Mouse (Mus musculus): Measurements from ENCODE around the gene Itln1.
"Not testable (repeated sequence)": the region's sequence is repeated elsewhere in the genome, so short reads cannot be mapped to it uniquely, and the experiment has no call there.

Itln1 gene

GRCm38 (mm10) chr1:171478968-171479367 lies 56.1 kb downstream of the Itln1 start:
- TF ChIP-seq CTCF (conservative IDR thresholded peaks at IDR 0.05; ENCODE audit: low read length) (peak; percentile 66), POU5F1 (IDR thresholded peaks at IDR 0.05; ENCODE audit: borderline replicate concordance, low read length) (no peak)

GRCm38 (mm10) chr1:171477758-171478545 lies 57.1 kb downstream of the Itln1 start:
- Histone ChIP-seq H3K9me3 (ENCODE audit: low read length) (no peaks in the 10 kb centered on the region), H3K36me3 (ENCODE audit: insufficient read depth, low read length) (no peaks in the 10 kb centered on the region), H3K4me1 (replicated peaks; ENCODE audit: low read depth, low read length) (peaks cover 35% of the 10 kb centered on the region), H3K4me3 (replicated peaks; ENCODE audit: low read length) (peak overlapping the region; percentile 76), H3K27me3 (ENCODE audit: insufficient read depth, low read length) (no peaks in the 10 kb centered on the region)
- TF ChIP-seq POU5F1 (IDR thresholded peaks at IDR 0.05; ENCODE audit: borderline replicate concordance, low read length) (no peak), CTCF (conservative IDR thresholded peaks at IDR 0.05; ENCODE audit: low read length) (no peak), NANOG (IDR thresholded peaks at IDR 0.05; ENCODE audit: borderline replicate concordance, low read length) (no peak)

More at GRCm38 (mm10) chr1:171478968-171479367, 56.1 kb downstream of the Itln1 start:
- Histone ChIP-seq H3K4me3 (replicated peaks; ENCODE audit: low read length) (no peak overlapping the region), H3K27me3 (ENCODE audit: insufficient read depth, low read length) (no peaks in the 10 kb centered on the region), H3K4me1 (replicated peaks; ENCODE audit: low read depth, low read length) (peaks cover 31% of the 10 kb centered on the region), H3K9me3 (ENCODE audit: low read length) (no peaks in the 10 kb centered on the region), H3K36me3 (ENCODE audit: insufficient read depth, low read length) (no peaks in the 10 kb centered on the region)

- no peaks in the 10 kb centered on the region for H3K27me3 ChIP-seq (ENCODE audit: insufficient read depth, low read length)
- H3K9me3 ChIP-seq (ENCODE audit: low read length), result no peaks in the 10 kb centered on the region
- TF ChIP-seq POU5F1 (IDR thresholded peaks at IDR 0.05; ENCODE audit: borderline replicate concordance, low read length), result no peak
- peak; percentile 74 for TF ChIP-seq NANOG (IDR thresholded peaks at IDR 0.05; ENCODE audit: borderline replicate concordance, low read length)
- no peak for TF ChIP-seq CTCF (conservative IDR thresholded peaks at IDR 0.05; ENCODE audit: low read length)
Measured at GRCm38 (mm10) chr1:171477123-171477522, 58.0 kb downstream of the Itln1 start.

DNA sequence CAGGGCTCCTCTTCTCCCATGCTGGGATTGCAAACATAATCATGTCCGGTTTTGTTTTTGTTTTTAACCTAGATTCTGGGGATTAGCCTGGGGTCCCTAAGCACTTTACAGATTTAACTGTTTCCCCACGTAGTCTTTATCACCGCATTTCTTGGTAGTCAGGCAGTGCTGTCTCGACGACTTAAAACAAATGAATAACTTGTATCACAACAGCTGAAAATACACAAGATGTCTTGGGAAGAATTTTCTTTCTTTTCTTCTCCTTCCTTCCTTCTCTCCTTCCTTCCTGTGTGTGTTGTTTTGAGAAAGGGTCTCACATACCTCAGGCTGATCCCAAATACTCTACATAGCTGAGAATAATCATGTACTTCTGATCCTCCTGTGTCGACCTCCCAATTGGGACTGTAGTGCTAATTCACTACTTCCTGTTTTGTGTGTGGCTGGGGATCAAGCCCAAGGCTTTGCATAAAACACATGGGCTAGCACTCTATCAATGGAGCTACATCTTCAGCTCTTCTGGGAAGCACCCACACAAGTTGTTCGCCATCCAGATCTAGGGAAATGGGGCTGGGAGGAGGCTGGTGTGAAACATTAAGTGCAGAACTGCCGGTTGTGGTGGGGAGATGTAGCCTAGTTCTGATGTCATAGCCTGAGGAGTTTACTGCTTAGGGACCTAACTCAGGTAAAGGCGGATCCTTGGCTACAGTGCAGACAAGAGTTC lies 61.0 kb downstream of the Itln1 start:
- peaks cover 62% of the 10 kb centered on the region for H3K4me1 ChIP-seq (replicated peaks; ENCODE audit: low read depth, low read length)
- TF ChIP-seq POU5F1 (IDR thresholded peaks at IDR 0.05; ENCODE audit: borderline replicate concordance, low read length) (no peak), CTCF (conservative IDR thresholded peaks at IDR 0.05; ENCODE audit: low read length) (no peak), NANOG (IDR thresholded peaks at IDR 0.05; ENCODE audit: borderline replicate concordance, low read length) (no peak)
- no peaks in the 10 kb centered on the region for H3K36me3 ChIP-seq (ENCODE audit: insufficient read depth, low read length)
- H3K9me3 ChIP-seq (ENCODE audit: low read length), result no peaks in the 10 kb centered on the region
- H3K4me3 ChIP-seq (replicated peaks; ENCODE audit: low read length), result no peak overlapping the region
- H3K27me3 ChIP-seq (ENCODE audit: insufficient read depth, low read length), result no peaks in the 10 kb centered on the region

More at GRCm38 (mm10) chr1:171477123-171477522, 58.0 kb downstream of the Itln1 start:
- H3K4me1 ChIP-seq (replicated peaks; ENCODE audit: low read depth, low read length), result peaks cover 39% of the 10 kb centered on the region
- H3K36me3 ChIP-seq (ENCODE audit: insufficient read depth, low read length), result no peaks in the 10 kb centered on the region
- no peak overlapping the region for H3K4me3 ChIP-seq (replicated peaks; ENCODE audit: low read length)

DNA sequence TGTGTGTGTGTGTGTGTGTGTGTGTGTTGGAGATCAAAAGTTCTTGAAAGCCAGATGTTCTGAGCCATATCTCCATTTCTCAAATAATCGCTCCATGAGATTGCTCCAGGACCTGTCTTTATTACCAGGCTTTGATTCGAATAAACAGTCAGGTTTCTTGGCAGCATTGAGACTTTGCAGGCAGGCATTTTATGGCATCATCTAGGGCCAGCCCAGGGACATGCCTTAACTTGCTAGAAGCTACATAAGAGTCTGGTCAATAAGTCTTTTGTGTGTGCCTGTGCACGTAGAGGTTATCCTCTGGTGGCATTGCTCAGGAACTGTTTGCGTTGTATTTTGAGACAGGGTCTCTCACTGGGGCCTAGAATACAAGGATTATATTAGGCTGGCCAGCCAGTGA lies 61.6 kb downstream of the Itln1 start:
- peaks cover 59% of the 10 kb centered on the region for H3K4me1 ChIP-seq (replicated peaks; ENCODE audit: low read depth, low read length)
- H3K27me3 ChIP-seq (ENCODE audit: insufficient read depth, low read length), result no peaks in the 10 kb centered on the region
- no peak for TF ChIP-seq CTCF (conservative IDR thresholded peaks at IDR 0.05; ENCODE audit: low read length)
- TF ChIP-seq NANOG (IDR thresholded peaks at IDR 0.05; ENCODE audit: borderline replicate concordance, low read length), result no peak
- no peak for TF ChIP-seq POU5F1 (IDR thresholded peaks at IDR 0.05; ENCODE audit: borderline replicate concordance, low read length)
- H3K36me3 ChIP-seq (ENCODE audit: insufficient read depth, low read length), result no peaks in the 10 kb centered on the region
- no peak overlapping the region for H3K4me3 ChIP-seq (replicated peaks; ENCODE audit: low read length)
- no peaks in the 10 kb centered on the region for H3K9me3 ChIP-seq (ENCODE audit: low read length)

DNA sequence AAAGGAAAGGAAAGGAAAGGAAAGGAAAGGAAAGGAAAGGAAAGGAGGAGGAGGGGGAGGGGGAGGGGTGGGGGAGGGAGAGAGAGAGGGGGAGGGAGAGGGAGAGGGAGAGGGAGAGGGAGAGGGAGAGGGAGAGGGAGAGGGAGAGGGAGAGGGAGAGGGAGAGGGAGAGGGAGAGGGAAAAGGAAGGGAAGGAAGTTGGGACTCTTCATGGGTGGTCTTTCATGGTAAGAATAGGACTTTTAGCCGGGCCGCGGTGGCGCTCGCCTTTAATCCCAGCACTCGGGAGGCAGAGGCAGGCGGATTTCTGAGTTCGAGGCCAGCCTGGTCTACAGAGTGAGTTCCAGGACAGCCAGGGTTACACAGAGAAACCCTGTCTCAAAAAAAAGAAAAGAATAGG lies 63.2 kb downstream of the Itln1 start:
- H3K27me3 ChIP-seq (ENCODE audit: insufficient read depth, low read length); H3K4me3 ChIP-seq (replicated peaks; ENCODE audit: low read length); H3K9me3 ChIP-seq (ENCODE audit: low read length); H3K36me3 ChIP-seq (ENCODE audit: insufficient read depth, low read length): not testable (repeated sequence)
- H3K4me1 ChIP-seq (replicated peaks; ENCODE audit: low read depth, low read length), result peaks cover 50% of the 10 kb centered on the region

GRCm38 (mm10) chr1:171471452-171471851 lies 63.6 kb downstream of the Itln1 start:
- TF ChIP-seq POU5F1 (IDR thresholded peaks at IDR 0.05; ENCODE audit: borderline replicate concordance, low read length) (peak; percentile 65; the same call in 1 of the 2 replicates), NANOG (IDR thresholded peaks at IDR 0.05; ENCODE audit: borderline replicate concordance, low read length) (no peak)
- H3K9me3 ChIP-seq (ENCODE audit: low read length), result no peaks in the 10 kb centered on the region
- H3K36me3 ChIP-seq (ENCODE audit: insufficient read depth, low read length), result no peaks in the 10 kb centered on the region
- 0 out of 2 replicates have a peak overlapping the region, but pooled peaks have one; percentile 8 for H3K4me3 ChIP-seq (replicated peaks; ENCODE audit: low read length)
- peaks cover 51% of the 10 kb centered on the region for H3K4me1 ChIP-seq (replicated peaks; ENCODE audit: low read depth, low read length)
- no peaks in the 10 kb centered on the region for H3K27me3 ChIP-seq (ENCODE audit: insufficient read depth, low read length)

DNA sequence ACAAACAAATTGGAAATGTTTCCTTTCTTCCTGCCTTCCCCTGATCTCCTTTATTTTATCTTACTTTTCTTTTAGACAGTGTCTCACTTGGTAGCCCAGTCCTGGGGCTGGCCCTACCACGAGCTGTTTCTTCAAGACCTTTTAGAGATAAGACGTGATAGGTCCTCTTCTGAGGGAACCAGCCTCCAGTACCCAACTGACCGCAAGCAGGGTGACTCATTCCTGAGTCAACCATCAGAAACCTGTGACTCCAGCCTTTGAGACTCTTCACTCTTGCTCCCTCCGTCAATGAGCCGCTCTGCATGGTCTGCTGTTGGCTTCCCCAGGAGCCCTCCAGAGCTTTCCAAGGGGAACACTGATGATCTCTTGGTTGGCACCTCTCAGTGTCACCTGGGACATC lies 64.2 kb downstream of the Itln1 start:
- no peaks in the 10 kb centered on the region for H3K27me3 ChIP-seq (ENCODE audit: insufficient read depth, low read length)

More for the DNA sequence above, 64.2 kb downstream of the Itln1 start:
- Histone ChIP-seq H3K4me3 (replicated peaks; ENCODE audit: low read length) (0 out of 2 replicates have a peak overlapping the region, but pooled peaks have one; percentile 8), H3K36me3 (ENCODE audit: insufficient read depth, low read length) (no peaks in the 10 kb centered on the region), H3K4me1 (replicated peaks; ENCODE audit: low read depth, low read length) (peaks cover 53% of the 10 kb centered on the region), H3K9me3 (ENCODE audit: low read length) (no peaks in the 10 kb centered on the region)
- TF ChIP-seq POU5F1 (IDR thresholded peaks at IDR 0.05; ENCODE audit: borderline replicate concordance, low read length) (no peak), NANOG (IDR thresholded peaks at IDR 0.05; ENCODE audit: borderline replicate concordance, low read length) (no peak), CTCF (conservative IDR thresholded peaks at IDR 0.05; ENCODE audit: low read length) (no peak)
